Mouse (Mus musculus) heart, embryonic 12.5 days (tissue): ENCODE measurements around the gene Ano1. TPM values are rescaled to one million over a fixed set of nuclear protein-coding genes. Genes with fewer than 3 reads are reported as not detected.

Experiments
- ATAC-seq: fragments of 200-750 bp; cut with Nextera tagmentation; 2 replicates; pipeline ENCODE4 v1.8.0; 2017; ENCODE audit warnings: moderate TSS enrichment, moderate library complexity; ENCODE audit not compliant: insufficient number of reproducible peaks, low FRiP score
- H3K27ac ChIP-seq: fragments of 300-500 bp; sonication (generic); 2 replicates; pipeline ENCODE4 v1.5.1; 2016; ENCODE audit warnings: mild to moderate bottlenecking, moderate library complexity; ENCODE audit not compliant: poor library complexity, severe bottlenecking
- H3K27me3 ChIP-seq: fragments of 300-500 bp; sonication (generic); replicated peaks from 2 replicates; pipeline ENCODE4 v1.6.1; 2016; ENCODE audit warnings: mild to moderate bottlenecking, moderate library complexity
- H3K36me3 ChIP-seq: fragments of 300-500 bp; sonication (generic); 2 replicates; pipeline ENCODE4 v1.6.1; 2016; ENCODE audit warnings: mild to moderate bottlenecking, moderate library complexity
- H3K4me1 ChIP-seq: fragments of 300-500 bp; sonication (generic); replicated peaks from 2 replicates; pipeline ENCODE4 v1.6.1; 2016; ENCODE audit warnings: mild to moderate bottlenecking
- H3K4me2 ChIP-seq: fragments of 300-500 bp; sonication (generic); 2 replicates; pipeline ENCODE4 v1.6.1; 2016; ENCODE audit warnings: mild to moderate bottlenecking, moderate library complexity
- H3K4me3 ChIP-seq: fragments of 300-500 bp; sonication (generic); 2 replicates; pipeline ENCODE4 v1.5.1; 2016; ENCODE audit warnings: mild to moderate bottlenecking
- H3K9ac ChIP-seq: fragments of 300-500 bp; sonication (generic); 2 replicates; pipeline ENCODE4 v1.6.1; 2016; ENCODE audit warnings: mild to moderate bottlenecking, moderate library complexity
- H3K9me3 ChIP-seq: fragments of 300-500 bp; sonication (generic); replicated peaks from 2 replicates; pipeline ENCODE4 v1.6.1; 2016; ENCODE audit warnings: mild to moderate bottlenecking, moderate library complexity
- WGBS: fragments of 180-500 bp; shearing (Covaris S2); methylation state at CpG from one replicate; pipeline ENCODE4 v1.1.7; 2016; 5-methylcytosine and 5-hydroxymethylcytosine counted together
- polyA plus RNA-seq: library from polyadenylated mRNA; unstranded; fragments of >200 nt; fragmentation: Nextera tagmentation; extraction: Ambion mirVana; gene quantifications from 2 replicates; pipeline ENCODE4 v1.2.1, GENCODE M21; 2016

Ano1 gene
- polyA plus RNA-seq, 1 experiment from 2014 or later: 12.7 TPM

- peaks cover 7% of the 10 kb centered on the region; the same call in 1 of the 2 replicates for H3K4me1 ChIP-seq
- no peaks in the 10 kb centered on the region for H3K9me3 ChIP-seq
- no peak overlapping the region for H3K4me2 ChIP-seq
- no peak overlapping the region for H3K4me3 ChIP-seq
- no peak overlapping the region for H3K9ac ChIP-seq
- WGBS: 52% methylated on average over 6 of the region's 6 CpGs
- no peaks in the 10 kb centered on the region for H3K36me3 ChIP-seq
- no peak for ATAC-seq
- 0 out of 2 replicates have a peak, but pooled peaks cover 3% of the 10 kb centered on the region for H3K27me3 ChIP-seq
- H3K27ac ChIP-seq: no peak overlapping the region
These were observed 193.2 kb downstream of the Ano1 start for GRCm38 (mm10) chr7:144558552-144558951.

GRCm38 (mm10) chr7:144554123-144554472 is 197.7 kb downstream of the Ano1 start:
- peaks cover 31% of the 10 kb centered on the region for H3K36me3 ChIP-seq
- no peaks in the 10 kb centered on the region for H3K9me3 ChIP-seq
- peak overlapping the region; percentile 100 for H3K9ac ChIP-seq
- H3K27ac ChIP-seq: no peak overlapping the region
- peaks cover 33% of the 10 kb centered on the region for H3K4me1 ChIP-seq
- peak overlapping the region; percentile 100 for H3K4me3 ChIP-seq
- 26% methylated on average over 8 of the region's 8 CpGs for WGBS
- H3K27me3 ChIP-seq: 0 out of 2 replicates have a peak, but pooled peaks cover 3% of the 10 kb centered on the region
- ATAC-seq: no peak
- peak overlapping the region; percentile 95 for H3K4me2 ChIP-seq

GRCm38 (mm10) chr7:144553237-144554122 is 198.3 kb downstream of the Ano1 start, which contains the start of gene Ppfia1:
Ppfia1 (minus strand) TSS chr7:144553729.
- ATAC-seq: peak; percentile 96
- H3K4me3 ChIP-seq: peak within 1 kb of the TSS; percentile 100
- H3K36me3 ChIP-seq: peaks cover 34% of the 10 kb centered on the region
- no peaks in the 10 kb centered on the region for H3K9me3 ChIP-seq
- H3K4me2 ChIP-seq: peak within 1 kb of the TSS; percentile 95
- H3K27me3 ChIP-seq: 0 out of 2 replicates have a peak, but pooled peaks cover 3% of the 10 kb centered on the region
- peak within 1 kb of the TSS; percentile 100 for H3K9ac ChIP-seq
- H3K27ac ChIP-seq: peak within 1 kb of the TSS; percentile 61
- under 1% methylated on average over 81 of the region's 97 CpGs for WGBS
- peaks cover 33% of the 10 kb centered on the region for H3K4me1 ChIP-seq

- Histone ChIP-seq H3K4me3 (peak overlapping the region; percentile 100), H3K9ac (peak overlapping the region; percentile 100), H3K27me3 (0 out of 2 replicates have a peak, but pooled peaks cover 3% of the 10 kb centered on the region), H3K4me1 (peaks cover 33% of the 10 kb centered on the region), H3K36me3 (peaks cover 37% of the 10 kb centered on the region), H3K27ac (no peak overlapping the region), H3K4me2 (peak overlapping the region; percentile 95), H3K9me3 (no peaks in the 10 kb centered on the region)
- ATAC-seq: no peak
- 87% methylated on average over 8 of the region's 8 CpGs for WGBS
These were observed 199.5 kb downstream of the Ano1 start for GRCm38 (mm10) chr7:144552274-144552673.

GRCm38 (mm10) chr7:144550811-144551210 is 201.0 kb downstream of the Ano1 start:
- Histone ChIP-seq H3K27ac (no peak overlapping the region), H3K4me1 (peaks cover 37% of the 10 kb centered on the region), H3K9me3 (no peaks in the 10 kb centered on the region), H3K4me3 (no peak overlapping the region), H3K4me2 (no peak overlapping the region), H3K9ac (no peak overlapping the region), H3K27me3 (0 out of 2 replicates have a peak, but pooled peaks cover 3% of the 10 kb centered on the region), H3K36me3 (peaks cover 44% of the 10 kb centered on the region)
- 44% methylated on average over 1 of the region's 1 CpGs for WGBS
- ATAC-seq: no peak

- peaks cover 42% of the 10 kb centered on the region for H3K4me1 ChIP-seq
- H3K4me3 ChIP-seq: no peak overlapping the region
- no peak overlapping the region for H3K4me2 ChIP-seq
- no peak for ATAC-seq
- H3K27me3 ChIP-seq: no peaks in the 10 kb centered on the region
- peaks cover 47% of the 10 kb centered on the region for H3K36me3 ChIP-seq
- WGBS: 96% methylated on average over 2 of the region's 2 CpGs
- H3K9me3 ChIP-seq: no peaks in the 10 kb centered on the region
- no peak overlapping the region for H3K9ac ChIP-seq
- no peak overlapping the region for H3K27ac ChIP-seq
These were observed 201.7 kb downstream of the Ano1 start for GRCm38 (mm10) chr7:144549904-144550566.

- Histone ChIP-seq H3K27me3 (no peaks in the 10 kb centered on the region), H3K9me3 (no peaks in the 10 kb centered on the region), H3K4me2 (no peak overlapping the region), H3K4me3 (no peak overlapping the region), H3K36me3 (peaks cover 27% of the 10 kb centered on the region), H3K9ac (no peak overlapping the region), H3K27ac (peak overlapping the region; percentile 85), H3K4me1 (peaks cover 29% of the 10 kb centered on the region)
- 49% methylated on average over 3 of the region's 3 CpGs for WGBS
- ATAC-seq: no peak
These were observed 206.5 kb downstream of the Ano1 start for GRCm38 (mm10) chr7:144545231-144545630.

- H3K27me3 ChIP-seq: no peaks in the 10 kb centered on the region
- WGBS: 79% methylated on average over 5 of the region's 5 CpGs
- peaks cover 63% of the 10 kb centered on the region for H3K4me1 ChIP-seq
- ATAC-seq: no peak
- no peaks in the 10 kb centered on the region for H3K9me3 ChIP-seq
- 0 out of 2 replicates have a peak, but pooled peaks cover 3% of the 10 kb centered on the region for H3K36me3 ChIP-seq
- no peak overlapping the region for H3K4me2 ChIP-seq
- no peak overlapping the region for H3K4me3 ChIP-seq
- no peak overlapping the region for H3K9ac ChIP-seq
- H3K27ac ChIP-seq: no peak overlapping the region
These were observed 210.4 kb downstream of the Ano1 start for GRCm38 (mm10) chr7:144541351-144541750.

GRCm38 (mm10) chr7:144539146-144539545 is 212.6 kb downstream of the Ano1 start:
- WGBS: 48% methylated on average over 2 of the region's 2 CpGs
- no peaks in the 10 kb centered on the region for H3K27me3 ChIP-seq
- no peak overlapping the region for H3K4me3 ChIP-seq
- H3K36me3 ChIP-seq: no peaks in the 10 kb centered on the region
- H3K4me1 ChIP-seq: peaks cover 62% of the 10 kb centered on the region
- no peak overlapping the region for H3K9ac ChIP-seq
- H3K9me3 ChIP-seq: no peaks in the 10 kb centered on the region
- H3K4me2 ChIP-seq: no peak overlapping the region
- peak; percentile 90 for ATAC-seq
- H3K27ac ChIP-seq: no peak overlapping the region
